Mouse (Mus musculus): ENCODE measurements at regions not wholly inside any gene's neighbourhood (a gene's known extent, or its start where the extent isn't known, plus 50 kb on each side); places are given as distances from the start of the nearest gene placed in this dataset.

- H3K36me3 ChIP-seq (ENCODE audit: control insufficient read depth, insufficient read depth, low read length): no peaks in the 10 kb centered on the region
- H3K4me3 ChIP-seq (replicated peaks; ENCODE audit: low read length): no peak overlapping the region
- H3K4me2 ChIP-seq (replicated peaks; ENCODE audit: low read depth, low read length, severe bottlenecking): no peak overlapping the region
- peaks cover 5% of the 10 kb centered on the region; the same call in 1 of the 2 replicates for H3K4me1 ChIP-seq (ENCODE audit: control insufficient read depth, insufficient read depth, low read length)
- no peak overlapping the region for H3K9ac ChIP-seq (ENCODE audit: low read depth, low read length, severe bottlenecking)
- H3K9me3 ChIP-seq (ENCODE audit: control insufficient read depth, low read length): no peaks in the 10 kb centered on the region
- ATAC-seq (ENCODE audit: low FRiP score, low read depth) (no peak), DNase-seq (ENCODE audit: low spot score) (no peak)
- no peak overlapping the region for H3K27ac ChIP-seq (replicated peaks; ENCODE audit: low read depth, low read length)
- TF ChIP-seq POLR2A (IDR thresholded peaks at IDR 0.05; ENCODE audit: borderline replicate concordance, extremely low read depth, insufficient read depth, insufficient read length): no peak
- H3K27me3 ChIP-seq (ENCODE audit: control insufficient read depth, insufficient read depth, low read length): no peaks in the 10 kb centered on the region
Observed at GRCm38 (mm10) chr4:4311496-4311895, 234.2 kb upstream of the Sdr16c6 start.

- 59% methylated on average over 3 of the region's 3 CpGs for WGBS
- ATAC-seq (ENCODE audit: low FRiP score, low read depth): no peak
- Histone ChIP-seq H3K27me3 (ENCODE audit: control insufficient read depth, insufficient read depth, low read length) (no peaks in the 10 kb centered on the region), H3K27ac (replicated peaks; ENCODE audit: low read depth, low read length) (no peak overlapping the region), H3K9me3 (ENCODE audit: control insufficient read depth, low read length) (no peaks in the 10 kb centered on the region), H3K36me3 (ENCODE audit: control insufficient read depth, insufficient read depth, low read length) (no peaks in the 10 kb centered on the region), H3K4me3 (replicated peaks; ENCODE audit: low read length) (no peak overlapping the region), H3K4me1 (ENCODE audit: control insufficient read depth, insufficient read depth, low read length) (0 out of 2 replicates have a peak, but pooled peaks cover 2% of the 10 kb centered on the region), H3K4me2 (replicated peaks; ENCODE audit: low read depth, low read length, severe bottlenecking) (no peak overlapping the region), H3K9ac (ENCODE audit: low read depth, low read length, severe bottlenecking) (no peak overlapping the region)
- no peak for TF ChIP-seq POLR2A (IDR thresholded peaks at IDR 0.05; ENCODE audit: borderline replicate concordance, extremely low read depth, insufficient read depth, insufficient read length)
- DNase-seq (ENCODE audit: low spot score): no peak
Observed at GRCm38 (mm10) chr4:4306922-4307321, 229.6 kb upstream of the Sdr16c6 start.

- no peak for TF ChIP-seq POLR2A (IDR thresholded peaks at IDR 0.05; ENCODE audit: borderline replicate concordance, extremely low read depth, insufficient read depth, insufficient read length)
- Histone ChIP-seq H3K36me3 (ENCODE audit: control insufficient read depth, insufficient read depth, low read length) (no peaks in the 10 kb centered on the region), H3K27me3 (ENCODE audit: control insufficient read depth, insufficient read depth, low read length) (no peaks in the 10 kb centered on the region), H3K4me1 (ENCODE audit: control insufficient read depth, insufficient read depth, low read length) (0 out of 2 replicates have a peak, but pooled peaks cover 2% of the 10 kb centered on the region), H3K9me3 (ENCODE audit: control insufficient read depth, low read length) (no peaks in the 10 kb centered on the region), H3K4me2 (replicated peaks; ENCODE audit: low read depth, low read length, severe bottlenecking) (no peak overlapping the region), H3K27ac (replicated peaks; ENCODE audit: low read depth, low read length) (no peak overlapping the region), H3K9ac (ENCODE audit: low read depth, low read length, severe bottlenecking) (no peak overlapping the region), H3K4me3 (replicated peaks; ENCODE audit: low read length) (no peak overlapping the region)
- DNase-seq (ENCODE audit: low spot score) (peak; percentile 80), ATAC-seq (ENCODE audit: low FRiP score, low read depth) (0 out of 2 replicates have a peak, but pooled peaks have one; percentile 63)
Observed at GRCm38 (mm10) chr4:4305740-4306249, 228.5 kb upstream of the Sdr16c6 start.

- TF ChIP-seq POLR2A (IDR thresholded peaks at IDR 0.05; ENCODE audit: borderline replicate concordance, extremely low read depth, insufficient read depth, insufficient read length): no peak
- Histone ChIP-seq H3K27me3 (ENCODE audit: control insufficient read depth, insufficient read depth, low read length) (no peaks in the 10 kb centered on the region), H3K4me1 (ENCODE audit: control insufficient read depth, insufficient read depth, low read length) (0 out of 2 replicates have a peak, but pooled peaks cover 2% of the 10 kb centered on the region), H3K9me3 (ENCODE audit: control insufficient read depth, low read length) (no peaks in the 10 kb centered on the region), H3K9ac (ENCODE audit: low read depth, low read length, severe bottlenecking) (no peak overlapping the region), H3K36me3 (ENCODE audit: control insufficient read depth, insufficient read depth, low read length) (no peaks in the 10 kb centered on the region), H3K27ac (replicated peaks; ENCODE audit: low read depth, low read length) (no peak overlapping the region), H3K4me2 (replicated peaks; ENCODE audit: low read depth, low read length, severe bottlenecking) (no peak overlapping the region), H3K4me3 (replicated peaks; ENCODE audit: low read length) (no peak overlapping the region)
- ATAC-seq (ENCODE audit: low FRiP score, low read depth) (no peak), DNase-seq (ENCODE audit: low spot score) (peak; percentile 7)
- WGBS: 45% methylated on average over 1 of the region's 1 CpGs
Observed at GRCm38 (mm10) chr4:4304666-4305065, 227.3 kb upstream of the Sdr16c6 start.

- peak; percentile 7 for DNase-seq (ENCODE audit: low spot score)
- Histone ChIP-seq H3K27me3 (ENCODE audit: control insufficient read depth, insufficient read depth, low read length) (no peaks in the 10 kb centered on the region), H3K4me2 (replicated peaks; ENCODE audit: low read depth, low read length, severe bottlenecking) (no peak overlapping the region), H3K4me3 (replicated peaks; ENCODE audit: low read length) (no peak overlapping the region), H3K27ac (replicated peaks; ENCODE audit: low read depth, low read length) (no peak overlapping the region), H3K4me1 (ENCODE audit: control insufficient read depth, insufficient read depth, low read length) (0 out of 2 replicates have a peak, but pooled peaks cover 2% of the 10 kb centered on the region), H3K9me3 (ENCODE audit: control insufficient read depth, low read length) (no peaks in the 10 kb centered on the region), H3K9ac (ENCODE audit: low read depth, low read length, severe bottlenecking) (no peak overlapping the region), H3K36me3 (ENCODE audit: control insufficient read depth, insufficient read depth, low read length) (no peaks in the 10 kb centered on the region)
- WGBS: 40% methylated on average over 10 of the region's 10 CpGs
- no peak for TF ChIP-seq POLR2A (IDR thresholded peaks at IDR 0.05; ENCODE audit: borderline replicate concordance, extremely low read depth, insufficient read depth, insufficient read length)
- 0 out of 2 replicates have a peak, but pooled peaks have one; percentile 41 for ATAC-seq (ENCODE audit: low FRiP score, low read depth)
Observed at GRCm38 (mm10) chr4:4300189-4300879, 223.0 kb upstream of the Sdr16c6 start.

Measured in limb, embryonic 14.5 days (tissue).